Mouse (Mus musculus) urinary bladder, postnatal 25 days (tissue): ENCODE measurements around the gene Gm43191.
"Not testable (repeated sequence)": the region's sequence is repeated elsewhere in the genome, so short reads cannot be mapped to it uniquely, and the experiment has no call there.

Source experiments
- DNase-seq: peaks from one replicate; pipeline ENCODE4 v3.0.0; 2022; ENCODE audit warnings: low spot score

The Gm43191 gene

DNA sequence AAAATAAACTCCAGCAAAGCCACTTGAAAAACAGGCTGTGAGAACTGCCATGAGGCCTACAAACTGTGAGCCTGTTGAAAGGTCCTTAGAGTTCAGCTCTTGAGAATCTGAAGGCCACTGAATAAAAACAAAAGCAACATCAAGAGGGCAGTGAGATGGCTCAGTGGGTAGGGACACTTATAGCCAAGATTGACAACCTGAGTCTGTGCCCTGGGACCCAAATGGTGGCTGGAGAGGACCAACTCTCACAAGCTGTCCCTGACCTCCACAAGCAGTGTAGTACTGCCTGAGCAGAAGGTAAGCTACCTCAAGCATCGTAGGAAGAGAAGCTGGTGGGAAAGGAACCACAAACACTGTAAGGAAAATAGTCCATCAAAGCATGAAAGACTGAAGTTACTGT, at the start of gene Gm43191:
Gene Gm43191, minus strand, starts transcription at position 101 of the 400 bp plus-strand sequence.
- no peak for DNase-seq

DNA sequence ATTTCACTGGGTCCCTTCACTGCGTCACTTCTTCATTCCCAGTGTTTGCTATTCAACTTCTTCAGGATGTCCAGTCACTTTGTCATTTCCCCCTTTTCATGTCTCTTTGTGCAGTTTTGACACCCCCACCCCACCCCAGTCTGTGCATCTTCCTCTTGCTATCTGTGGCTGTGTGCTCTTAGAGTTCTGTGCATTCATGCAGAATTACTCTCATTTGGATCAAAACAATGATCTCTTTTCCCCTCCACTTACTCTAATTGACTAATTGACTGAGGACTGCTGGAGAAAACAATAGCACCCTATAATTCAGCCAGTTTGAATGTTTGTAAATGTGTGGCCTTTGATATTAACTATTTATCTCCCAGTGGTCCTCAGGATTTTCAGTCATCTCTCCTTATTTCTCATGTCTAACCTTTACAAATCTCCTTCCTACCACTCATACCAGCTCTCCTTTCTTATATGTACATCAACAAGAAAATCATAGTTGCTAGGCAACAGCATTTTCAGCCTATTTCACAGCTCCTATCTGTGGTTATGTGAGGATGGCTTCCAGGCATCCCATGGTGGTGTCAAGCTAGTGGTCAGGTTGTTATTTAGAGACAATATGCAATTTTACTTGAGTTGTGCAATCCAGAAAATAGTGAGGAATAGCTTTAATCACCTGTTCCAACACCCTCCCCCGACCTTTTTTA, 48.6 kb upstream of the Gm43191 start:
- no peak for DNase-seq

GRCm38 (mm10) chr3:116726807-116727206, 45.7 kb upstream of the Gm43191 start:
- DNase-seq = no peak

GRCm38 (mm10) chr3:116723496-116724481, 42.7 kb upstream of the Gm43191 start:
- no peak for DNase-seq

GRCm38 (mm10) chr3:116722980-116723379, 41.9 kb upstream of the Gm43191 start:
- DNase-seq = no peak

- DNase-seq = no peak
Observed at GRCm38 (mm10) chr3:116718951-116719350, 37.9 kb upstream of the Gm43191 start.

DNA sequence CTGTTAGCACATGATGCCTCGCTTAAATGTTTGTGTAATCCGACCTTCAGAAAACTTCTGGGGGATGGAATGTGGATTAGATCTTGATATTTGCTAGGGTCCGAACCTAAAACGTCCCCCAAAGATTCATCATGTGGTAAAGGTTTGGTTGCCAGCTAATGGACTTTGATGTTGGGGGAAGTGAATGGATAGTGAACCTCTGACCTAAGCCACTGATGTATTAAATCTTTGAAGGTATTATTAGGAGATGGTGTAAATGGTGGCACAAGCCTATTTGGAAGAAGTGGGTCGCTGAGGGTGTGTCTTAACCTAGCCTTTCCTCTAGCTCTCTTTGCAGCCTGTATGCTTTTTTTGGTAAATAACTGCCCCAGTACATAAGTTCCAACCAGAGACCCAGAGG, 32.0 kb upstream of the Gm43191 start:
- no peak for DNase-seq

GRCm38 (mm10) chr3:116712436-116712881, 31.4 kb upstream of the Gm43191 start, which contains the start of gene Slc35a3:
Gene Slc35a3, minus strand, starts transcription at chr3:116712831.
- no peak for DNase-seq

DNA sequence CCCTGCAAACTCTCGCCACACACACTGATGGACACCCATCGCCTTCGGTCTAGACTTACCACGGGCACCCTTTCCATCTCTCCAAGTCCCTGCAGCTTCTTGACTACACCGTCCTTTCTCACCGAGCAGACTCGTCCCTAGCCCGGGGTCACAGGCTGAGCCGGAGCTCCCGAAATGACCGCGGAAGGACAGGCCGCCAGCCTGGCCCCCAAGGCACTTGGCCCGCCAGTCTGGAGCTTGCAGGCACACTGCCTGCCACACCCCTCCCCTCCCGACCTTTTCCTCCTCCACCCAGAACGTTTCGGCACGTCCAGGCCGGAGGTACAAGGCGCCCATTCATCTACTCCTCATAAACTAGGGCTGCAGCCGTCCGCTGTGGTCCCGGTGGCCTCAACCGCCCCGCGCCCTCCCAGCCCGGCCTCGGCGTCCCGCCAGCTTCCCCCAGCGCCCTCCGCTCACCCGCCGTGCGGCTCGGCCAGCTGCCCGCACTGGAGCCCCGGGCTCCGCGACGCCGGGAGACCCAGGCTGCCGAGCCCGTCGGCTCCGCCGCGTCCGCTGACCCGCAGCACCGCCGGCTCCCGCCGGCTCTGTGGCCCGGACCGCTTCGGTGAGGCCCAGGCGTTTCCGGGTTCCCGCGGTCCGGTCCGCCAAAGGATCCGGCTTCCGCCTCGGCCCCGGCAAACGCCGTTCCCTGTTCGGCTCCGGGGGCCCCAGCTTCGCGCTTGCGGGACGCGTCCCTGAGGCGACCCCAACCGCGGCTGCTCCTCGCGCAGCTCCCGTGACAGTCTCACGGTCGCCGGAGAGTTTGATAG, 30.8 kb upstream of the Gm43191 start:
- peak; percentile 82 for DNase-seq

DNA sequence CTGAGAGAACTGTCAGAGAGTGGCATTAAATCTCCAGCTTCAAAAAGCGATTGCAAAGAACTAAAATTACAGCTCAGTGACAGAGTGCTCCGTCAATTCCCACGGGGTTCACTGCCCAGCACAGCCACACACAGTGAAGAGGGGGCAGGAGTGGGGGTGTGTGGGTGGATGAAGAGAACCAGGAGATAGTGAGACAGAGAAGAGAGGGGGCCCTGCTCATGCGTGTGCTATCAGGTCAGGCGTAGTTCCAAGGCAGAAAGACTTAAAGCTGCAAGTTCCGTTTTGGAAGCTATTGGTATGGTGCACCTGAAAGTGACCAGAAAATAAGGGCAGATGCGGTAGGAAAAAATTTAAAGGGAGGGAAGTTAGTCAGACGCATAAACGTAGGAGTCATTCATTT, 29.9 kb upstream of the Gm43191 start:
- no peak for DNase-seq

DNA sequence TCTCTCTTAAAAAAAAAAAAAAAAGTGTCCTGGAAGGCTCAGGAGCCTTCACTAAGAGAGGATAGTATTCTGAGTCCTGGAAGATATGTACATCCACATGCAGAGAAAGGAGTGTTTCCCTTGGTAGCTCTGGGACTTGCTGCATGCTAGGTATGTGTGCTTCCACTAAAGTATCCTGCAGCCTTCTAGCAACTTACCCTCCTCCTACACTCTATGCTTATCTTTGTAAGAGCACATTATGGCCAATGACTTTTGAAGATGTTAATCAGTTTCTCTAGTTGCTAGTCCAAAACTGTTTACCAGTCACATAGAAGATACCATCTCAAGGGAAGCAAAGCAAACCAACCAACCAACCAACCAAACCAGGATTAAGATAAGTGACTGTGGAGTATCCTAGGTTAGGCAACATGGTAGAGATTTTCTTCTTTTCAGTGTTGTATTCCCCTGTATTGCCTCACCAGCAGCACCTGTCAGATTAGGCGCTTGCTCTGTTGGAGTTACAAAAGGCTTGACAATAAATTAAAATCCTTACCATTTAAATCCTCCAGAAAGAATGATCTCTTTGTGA, 24.7 kb upstream of the Gm43191 start:
- no peak for DNase-seq

- DNase-seq = no peak
Observed at GRCm38 (mm10) chr3:116703835-116704234, 22.8 kb upstream of the Gm43191 start.

DNA sequence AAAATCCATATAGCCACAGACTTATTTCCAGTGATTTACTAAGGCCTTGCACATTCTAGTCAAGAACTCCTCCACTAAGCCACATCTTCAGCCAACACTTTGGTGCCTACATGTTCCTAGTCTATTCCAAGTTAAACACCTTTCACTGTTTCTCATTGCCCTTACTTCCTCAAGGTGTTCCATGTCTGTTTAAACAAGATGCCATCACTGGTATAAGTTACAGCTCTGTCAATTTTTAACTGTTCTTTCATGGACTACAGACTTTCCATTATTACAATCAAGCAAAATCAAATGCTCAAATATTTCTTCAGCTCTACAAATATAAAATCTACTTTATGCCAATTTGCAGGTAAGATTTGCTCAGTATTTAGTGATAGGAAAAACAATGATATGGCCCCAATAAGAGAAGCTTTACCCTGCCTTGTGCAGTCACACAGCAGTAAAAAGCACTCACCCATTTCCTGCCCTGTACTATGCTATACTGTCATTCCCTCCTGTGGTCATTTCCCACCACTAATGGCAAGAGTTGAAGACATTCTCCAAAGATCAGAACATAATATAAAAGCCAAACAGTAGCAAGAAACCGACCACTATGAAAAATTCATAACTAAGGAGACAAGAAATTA, 21.7 kb upstream of the Gm43191 start:
- DNase-seq = no peak

GRCm38 (mm10) chr3:116701601-116702000, 20.5 kb upstream of the Gm43191 start:
- DNase-seq = no peak

DNA sequence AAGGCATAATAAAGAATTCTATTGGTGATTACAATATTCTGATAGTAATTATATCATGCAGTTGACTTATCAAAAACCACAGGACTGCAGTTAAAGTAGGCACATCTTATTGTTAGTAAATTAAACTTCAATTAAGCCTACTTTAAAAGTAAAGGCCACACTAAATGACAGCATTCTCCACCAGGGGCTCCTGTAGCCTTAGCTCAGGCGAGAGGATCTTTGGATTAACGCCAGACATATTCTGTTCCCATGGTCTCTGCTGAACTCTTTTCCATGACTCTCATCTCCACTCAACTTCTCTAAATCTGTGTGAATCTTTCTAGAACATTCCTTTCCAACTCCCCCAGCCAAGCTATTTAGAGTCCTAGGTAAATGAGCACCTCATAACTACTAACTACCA, 17.7 kb upstream of the Gm43191 start:
- DNase-seq = no peak

DNA sequence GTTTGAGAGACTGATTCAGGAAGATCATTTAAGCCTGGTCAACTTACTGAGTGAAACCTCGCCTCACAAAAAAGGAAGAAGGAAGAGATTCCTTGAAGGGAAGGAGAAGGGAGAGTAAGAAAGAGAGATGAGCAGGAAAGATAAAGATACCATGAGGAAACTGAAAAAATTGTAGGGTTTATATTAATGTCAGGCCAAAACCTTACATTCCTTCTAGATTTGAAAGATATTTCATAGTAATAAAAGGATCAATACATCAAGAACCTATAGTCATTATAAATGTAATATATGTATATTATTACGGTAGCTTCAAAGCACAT, 14.6 kb upstream of the Gm43191 start:
- DNase-seq = no peak

GRCm38 (mm10) chr3:116694955-116695665, 14.1 kb upstream of the Gm43191 start:
- DNase-seq = no peak

GRCm38 (mm10) chr3:116694312-116694711, 13.3 kb upstream of the Gm43191 start:
- DNase-seq = no peak

- not testable (repeated sequence) for DNase-seq
Observed at GRCm38 (mm10) chr3:116664281-116664680, 16.8 kb downstream of the Gm43191 start.

GRCm38 (mm10) chr3:116662463-116662863, 18.6 kb downstream of the Gm43191 start, which contains the start of gene Mfsd14a:
Gene Mfsd14a, minus strand, starts transcription at chr3:116662677.
- DNase-seq = peak; percentile 100
